Mouse (Mus musculus): ENCODE results near the gene Unc119b.
"Not testable (repeated sequence)": the region's sequence is repeated elsewhere in the genome, so short reads cannot be mapped to it uniquely, and the experiment has no call there.

The Unc119b gene

DNA sequence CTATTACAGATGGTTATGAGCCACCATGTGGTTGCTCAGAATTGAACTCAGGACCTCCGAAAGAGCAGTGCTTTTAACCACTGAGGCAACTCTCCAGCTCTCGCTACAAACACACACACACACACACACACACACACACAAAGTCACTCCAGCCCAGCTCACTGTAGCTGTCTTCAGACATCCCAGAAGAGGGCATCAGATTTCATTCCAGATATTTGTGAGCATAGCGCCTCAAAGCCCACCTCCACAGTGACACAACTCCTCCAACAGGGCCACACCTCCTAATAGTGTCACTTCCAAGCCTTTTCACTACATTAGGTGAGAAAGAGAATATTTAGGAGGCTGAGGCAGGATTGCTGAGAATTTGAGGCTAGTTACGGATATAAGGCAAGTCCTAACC is 4.3 kb upstream of the Unc119b start:
- no peak for DNase-seq (ENCODE audit: low spot score in 2 of 2)

GRCm38 (mm10) chr5:115133358-115134066 is 1.3 kb downstream of the Unc119b start:
- peak in 1 of 2 experiments; percentile 44 for DNase-seq (ENCODE audit: low spot score in 2 of 2)

DNA sequence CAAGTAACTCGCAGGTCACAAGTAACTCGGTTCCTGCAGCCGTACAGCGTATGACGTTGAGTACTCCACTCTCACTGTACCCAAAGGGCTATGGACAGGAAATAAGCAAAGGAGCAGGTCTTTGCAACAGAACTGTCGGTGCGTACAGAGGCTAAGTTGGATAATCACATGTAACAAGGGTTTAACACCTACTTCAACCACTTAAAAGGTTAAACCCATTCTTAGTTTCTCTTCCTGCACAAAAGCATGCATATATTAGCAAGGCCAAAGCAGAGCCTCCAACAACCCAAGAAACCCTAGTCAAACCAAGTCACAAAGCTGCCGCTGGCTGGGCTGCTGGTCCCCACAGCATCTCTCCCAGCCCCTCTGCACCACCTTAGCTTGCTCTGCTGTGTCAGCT is 2.3 kb downstream of the Unc119b start:
- DNase-seq (ENCODE audit: low spot score in 2 of 2) = peak; percentile 53 to 69

DNA sequence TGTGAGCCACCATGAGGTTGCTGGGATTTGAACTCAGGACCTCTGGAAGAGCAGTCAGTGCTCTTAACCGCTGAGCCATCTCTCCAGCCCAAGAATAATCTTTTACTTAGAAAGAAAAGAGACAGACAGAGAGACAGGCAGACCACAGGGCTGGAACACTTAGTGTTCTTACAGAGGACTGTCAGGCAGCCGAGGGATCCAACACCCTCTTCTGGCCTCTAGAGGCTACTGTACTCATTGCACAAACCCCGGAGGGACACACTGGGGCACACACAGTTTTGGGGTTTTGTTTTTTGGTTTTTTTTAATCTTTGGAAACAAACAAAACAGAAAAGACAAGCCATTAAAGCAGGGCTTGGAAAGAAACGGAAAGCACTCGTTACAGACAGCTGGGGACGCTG is 5.4 kb downstream of the Unc119b start:
- DNase-seq (ENCODE audit: low spot score in 2 of 2) = no peak

DNA sequence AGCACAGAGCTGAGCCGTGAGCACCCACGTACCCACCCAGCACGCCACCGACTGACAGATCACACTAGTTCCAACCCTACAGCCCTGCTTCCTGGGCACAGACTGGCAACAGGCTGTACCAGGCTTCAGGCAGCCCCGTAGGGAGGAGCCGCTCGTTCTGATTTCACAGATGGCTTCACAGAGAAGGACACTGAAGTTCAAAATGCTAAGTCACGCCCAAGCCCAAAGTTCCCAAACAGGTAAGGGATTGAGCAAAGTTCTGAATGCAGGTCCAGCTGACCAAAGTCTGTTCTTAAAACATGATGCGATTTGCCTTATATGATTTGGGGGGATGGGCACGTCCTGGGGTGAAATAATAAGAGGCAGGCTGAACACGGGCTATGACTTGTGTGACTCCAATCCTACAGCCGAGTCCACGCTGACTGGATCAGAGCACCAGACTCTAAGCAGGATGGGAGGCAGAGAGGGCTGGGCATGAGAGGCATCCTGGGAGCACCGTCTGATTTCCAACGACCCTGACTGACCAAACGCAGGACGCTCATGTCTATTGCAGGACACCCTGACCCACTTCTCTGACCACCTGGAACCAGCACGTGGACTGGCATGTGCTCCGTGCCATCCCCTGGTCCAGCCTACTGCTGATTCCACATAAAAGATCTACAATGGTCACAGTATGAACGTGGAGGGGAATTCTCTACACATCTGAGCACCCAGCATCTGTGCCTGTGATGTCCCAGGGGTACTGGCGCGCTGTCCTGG is 7.2 kb downstream of the Unc119b start:
- no peak for DNase-seq (ENCODE audit: low spot score in 2 of 2)

GRCm38 (mm10) chr5:115126578-115127312 is 8.0 kb downstream of the Unc119b start:
- peak; percentile 48 to 60 for DNase-seq (ENCODE audit: low spot score in 2 of 2)

- DNase-seq (ENCODE audit: low spot score in 2 of 2) = peak; percentile 72 to 84
Observed at GRCm38 (mm10) chr5:115125211-115125871, 9.4 kb downstream of the Unc119b start.

DNA sequence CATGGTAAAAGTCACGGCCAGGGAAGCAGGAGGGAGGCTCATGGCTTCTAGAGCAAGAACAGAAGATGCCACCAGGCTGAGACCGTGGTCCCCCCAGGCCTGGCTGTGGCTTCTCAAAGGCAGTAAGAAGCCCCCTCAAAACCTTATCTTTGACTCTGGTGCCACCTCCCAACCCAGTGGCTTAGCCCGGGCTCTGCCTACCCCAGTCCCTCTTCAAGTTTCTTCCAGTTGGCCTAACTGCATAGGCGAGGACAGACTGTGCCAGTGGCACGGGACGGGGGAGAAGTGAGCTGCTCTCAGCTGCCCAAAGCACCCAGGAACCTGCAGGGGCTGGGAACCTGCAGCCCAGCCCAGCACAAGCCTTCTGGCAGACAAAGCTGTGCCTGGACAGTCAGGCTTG is 10.1 kb downstream of the Unc119b start:
- DNase-seq (ENCODE audit: low spot score in 2 of 2) = no peak

- no peak for DNase-seq (ENCODE audit: low spot score in 2 of 2)
Observed at GRCm38 (mm10) chr5:115120978-115121377, 13.8 kb downstream of the Unc119b start.

DNA sequence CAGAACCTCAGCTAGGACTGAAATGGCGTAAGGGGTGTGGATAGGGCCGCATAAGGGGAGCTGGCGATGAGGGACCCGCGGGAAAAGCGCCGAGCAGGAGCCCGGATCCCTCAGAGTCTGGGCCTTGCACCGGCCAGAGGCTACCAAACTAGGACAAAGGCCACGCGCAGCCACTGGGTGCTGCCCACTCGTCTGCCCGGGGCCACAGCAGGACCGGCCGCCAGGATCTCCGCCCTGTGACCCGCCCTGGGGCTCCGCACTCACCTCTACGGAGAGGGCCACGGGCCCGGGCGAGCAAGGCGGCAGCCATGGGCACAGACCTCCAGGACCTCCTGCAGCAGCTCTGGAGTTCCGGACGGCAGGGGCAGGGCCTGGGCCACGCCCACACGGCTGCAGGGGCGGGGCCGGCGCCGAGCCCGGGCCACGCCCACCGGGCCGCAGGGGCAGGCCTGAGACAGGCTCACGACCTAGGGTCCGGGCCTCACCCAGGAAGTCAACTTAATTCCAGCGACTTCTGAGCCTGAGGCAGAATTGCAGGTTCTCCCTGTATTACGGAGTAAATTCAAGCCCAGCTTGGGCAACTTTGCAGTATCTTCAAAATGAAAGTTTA is 15.7 kb downstream of the Unc119b start, which contains the start of gene Acads:
Gene Acads, minus strand, starts transcription at position 386 of the 610 bp plus-strand sequence.
- DNase-seq (ENCODE audit: low spot score in 2 of 2) = peak; percentile 84 to 87

- DNase-seq (ENCODE audit: low spot score in 2 of 2) = no peak
Observed at GRCm38 (mm10) chr5:115117467-115117866, 17.3 kb downstream of the Unc119b start.

DNA sequence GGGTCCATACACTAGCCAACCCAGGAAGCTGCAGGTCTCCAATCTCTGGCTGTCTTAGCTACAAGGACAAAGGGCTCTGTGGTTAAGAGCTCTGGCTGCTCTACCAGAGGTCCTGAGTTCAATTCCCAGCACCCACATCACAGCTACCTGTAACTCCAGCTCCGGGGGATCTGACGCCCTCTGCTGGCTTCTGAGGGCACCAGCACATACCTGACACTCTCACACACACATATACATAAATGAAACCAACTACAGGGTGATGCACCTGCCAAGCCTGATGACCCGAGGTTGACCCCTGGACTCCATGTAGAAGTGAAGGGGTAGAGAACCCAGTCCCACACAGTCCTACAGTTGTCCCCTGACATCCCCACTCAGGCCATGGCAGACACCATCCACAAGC is 18.3 kb downstream of the Unc119b start:
- DNase-seq (ENCODE audit: low spot score in 2 of 2) = no peak

GRCm38 (mm10) chr5:115114501-115114900 is 20.3 kb downstream of the Unc119b start:
- no peak for DNase-seq (ENCODE audit: low spot score in 2 of 2)

DNA sequence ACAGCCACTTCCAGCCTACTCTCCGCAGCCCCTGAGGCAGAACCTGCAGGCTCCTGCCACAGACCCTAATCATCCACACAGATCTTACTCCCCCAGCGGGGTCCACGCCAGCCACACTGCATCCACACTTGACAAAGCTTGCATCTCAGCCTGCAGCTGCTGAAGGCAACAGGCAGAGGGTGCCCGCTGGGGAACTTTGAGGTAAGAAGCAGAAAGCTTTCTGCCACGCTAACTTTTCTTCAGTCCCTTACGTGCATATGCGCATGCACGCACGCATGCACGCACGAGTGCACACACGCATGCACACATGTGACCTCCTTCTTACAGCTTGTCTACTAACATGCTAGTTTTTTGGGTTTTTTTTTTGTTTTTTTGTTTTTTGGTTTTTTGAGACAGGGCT is 21.5 kb downstream of the Unc119b start:
- no peak for DNase-seq (ENCODE audit: low spot score in 2 of 2)

DNA sequence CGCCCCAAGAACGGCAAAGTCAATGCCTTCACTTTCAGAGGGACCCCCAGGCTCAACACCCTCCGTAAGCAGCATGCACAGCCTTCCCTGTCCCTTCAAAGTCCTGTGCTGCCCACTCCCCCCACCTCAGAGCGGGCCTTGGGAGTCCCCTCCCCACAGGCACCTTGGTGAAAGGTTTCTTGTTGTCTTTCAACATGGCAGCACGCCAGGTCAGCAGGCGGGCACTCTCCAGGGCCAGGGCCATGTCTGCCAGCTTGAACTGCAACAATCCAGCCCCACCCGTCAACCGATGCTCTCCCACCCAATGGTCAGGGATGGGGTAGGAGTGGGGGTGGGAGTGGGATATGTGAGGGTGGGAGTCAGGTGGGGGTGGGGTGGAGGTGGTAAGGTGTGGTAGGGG is 23.6 kb downstream of the Unc119b start:
- no peak for DNase-seq (ENCODE audit: low spot score in 2 of 2)

DNA sequence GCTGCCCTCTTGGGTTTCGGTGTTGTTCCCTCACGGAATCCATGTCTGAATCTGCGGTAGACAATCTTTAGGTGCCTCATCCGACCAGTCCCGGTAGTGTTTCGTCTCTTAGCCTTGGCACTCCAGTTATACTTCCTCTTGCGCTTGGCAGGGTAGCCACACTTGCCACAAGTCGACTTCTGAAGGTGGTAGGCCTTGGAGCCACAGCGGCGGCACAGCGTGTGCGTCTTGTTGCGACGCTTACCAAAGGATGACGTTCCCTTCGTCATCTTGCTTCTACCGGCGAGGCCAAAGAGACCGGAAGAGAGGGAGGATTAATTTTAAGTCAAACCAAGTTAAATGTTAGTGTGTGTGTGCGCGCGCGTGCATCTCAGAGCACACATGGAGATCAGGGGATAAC is 31.5 kb downstream of the Unc119b start:
- not testable (repeated sequence) for DNase-seq (ENCODE audit: low spot score in 2 of 2)

DNA sequence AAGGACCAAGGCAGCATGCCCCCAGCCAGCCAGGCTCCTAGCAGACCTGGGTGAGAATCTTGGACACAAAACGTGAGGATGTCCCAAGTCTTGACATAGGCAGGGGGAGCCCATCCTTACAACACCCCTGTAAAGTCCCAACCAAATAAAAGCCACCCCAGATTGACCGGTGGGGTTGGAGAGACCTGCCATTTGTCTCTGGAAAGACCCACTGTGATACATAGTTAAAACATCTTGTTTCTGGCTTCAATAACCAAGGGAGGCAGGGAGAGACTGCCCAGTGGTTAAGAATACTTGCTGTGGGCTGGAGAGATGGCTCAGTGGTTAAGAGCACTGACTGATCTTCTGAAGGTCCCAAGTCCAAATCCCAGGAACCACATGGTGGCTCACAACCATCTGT is 32.5 kb downstream of the Unc119b start:
- no peak for DNase-seq (ENCODE audit: low spot score in 2 of 2)

- DNase-seq (ENCODE audit: low spot score in 2 of 2) = no peak
Observed at GRCm38 (mm10) chr5:115100473-115100872, 34.3 kb downstream of the Unc119b start.

- no peak for DNase-seq (ENCODE audit: low spot score in 2 of 2)
Observed at GRCm38 (mm10) chr5:115099991-115100390, 34.8 kb downstream of the Unc119b start.

- DNase-seq (ENCODE audit: low spot score in 2 of 2) = no peak
Observed at GRCm38 (mm10) chr5:115099530-115099929, 35.2 kb downstream of the Unc119b start.

GRCm38 (mm10) chr5:115098195-115098594 is 36.6 kb downstream of the Unc119b start, which contains the start of gene Gm10401:
Gene Gm10401, minus strand, starts transcription at chr5:115098295.
- no peak for DNase-seq (ENCODE audit: low spot score in 2 of 2)
